Mouse (Mus musculus): ENCODE measurements at regions not wholly inside any gene's neighbourhood (a gene's known extent, or its start where the extent isn't known, plus 50 kb on each side); places are given as distances from the start of the nearest gene placed in this dataset.
A peak's percentile ranks its signal among the peaks of the same experiment; 100 is the strongest.

- H3K27me3 ChIP-seq (ENCODE audit: control insufficient read depth, insufficient read depth, low read length): no peaks in the 10 kb centered on the region
- H3K4me1 ChIP-seq (ENCODE audit: control insufficient read depth, insufficient read depth, low read length): no peaks in the 10 kb centered on the region
- no peaks in the 10 kb centered on the region for H3K9me3 ChIP-seq (ENCODE audit: control insufficient read depth, low read length)
- H3K9ac ChIP-seq (ENCODE audit: low read length): no peak overlapping the region
- no peaks in the 10 kb centered on the region for H3K36me3 ChIP-seq (ENCODE audit: control insufficient read depth, insufficient read depth, low read length)
- no peak overlapping the region for H3K27ac ChIP-seq (ENCODE audit: low read depth, low read length)
- DNase-seq (ENCODE audit: low spot score, missing footprints) (peak; percentile 82), ATAC-seq (ENCODE audit: low FRiP score) (no peak)
- no peak overlapping the region for H3K4me3 ChIP-seq (ENCODE audit: low read depth, low read length)
- H3K4me2 ChIP-seq: no peak overlapping the region
Measured at GRCm38 (mm10) chr13:86966642-86967041, 919.9 kb upstream of the Cox7c start.
